Mouse (Mus musculus) lung, embryonic 14.5 days (tissue): ENCODE data around the gene Wwox. TPM values are rescaled to one million over a fixed set of nuclear protein-coding genes. Genes with fewer than 3 reads are reported as not detected.

Experiments
- ATAC-seq: fragments of 200-750 bp; cut with Nextera tagmentation; 2 replicates; pipeline ENCODE4 v1.8.0; 2017; ENCODE audit warnings: mild to moderate bottlenecking, moderate TSS enrichment, moderate library complexity; ENCODE audit not compliant: insufficient read depth
- DNase-seq: peaks from one replicate; pipeline ENCODE4 v3.0.0-alpha.2; 2015
- H3K27ac ChIP-seq: fragments of 300-500 bp; sonication (generic); 2 replicates; pipeline ENCODE4 v1.5.1; 2014; ENCODE audit warnings: low read depth, mild to moderate bottlenecking, moderate library complexity
- H3K27me3 ChIP-seq: fragments of 300-500 bp; sonication (generic); 2 replicates; pipeline ENCODE4 v1.6.1; 2014; ENCODE audit warnings: low read length, control low read depth; ENCODE audit not compliant: insufficient read depth
- H3K36me3 ChIP-seq: fragments of 300-500 bp; sonication (generic); 2 replicates; pipeline ENCODE4 v1.6.1; 2014; ENCODE audit warnings: control low read depth; ENCODE audit not compliant: insufficient read depth
- H3K4me1 ChIP-seq: fragments of 300-500 bp; sonication (generic); 2 replicates; pipeline ENCODE4 v1.6.1; 2014; ENCODE audit warnings: antibody characterized with exemption, control low read depth; ENCODE audit not compliant: insufficient read depth
- H3K4me2 ChIP-seq: fragments of 300-500 bp; sonication (generic); 2 replicates; pipeline ENCODE4 v1.6.1; 2014; ENCODE audit warnings: mild to moderate bottlenecking
- H3K4me3 ChIP-seq: fragments of 300-500 bp; sonication (generic); 2 replicates; pipeline ENCODE4 v1.5.1; 2014; ENCODE audit warnings: low read depth, low read length
- H3K9ac ChIP-seq: fragments of 300-500 bp; sonication (generic); 2 replicates; pipeline ENCODE4 v1.6.1; 2014
- H3K9me3 ChIP-seq: fragments of 300-500 bp; sonication (generic); 2 replicates; pipeline ENCODE4 v1.6.1; 2016; ENCODE audit warnings: low read depth, low read length, control low read depth
- CTCF ChIP-seq: IDR thresholded peaks from 2 replicates; pipeline ENCODE4 v1.5.1; 2016; ENCODE audit warnings: antibody characterized with exemption, low read depth
- WGBS: fragments of 180-500 bp; shearing (Covaris S2); extraction: QIAGEN DNeasy Blood & Tissue Kit; methylation state at CpG from one replicate; pipeline ENCODE4 v1.1.7; 2014; 5-methylcytosine and 5-hydroxymethylcytosine counted together
- polyA plus RNA-seq: library from polyadenylated mRNA; unstranded; fragments of >200 nt; fragmentation: Nextera tagmentation; extraction: Ambion mirVana; gene quantifications from 2 replicates; pipeline ENCODE4 v1.2.1, GENCODE M21; 2014

The Wwox gene
- polyA plus RNA-seq, 1 experiment from 2014 or later = 16.1 TPM

DNA sequence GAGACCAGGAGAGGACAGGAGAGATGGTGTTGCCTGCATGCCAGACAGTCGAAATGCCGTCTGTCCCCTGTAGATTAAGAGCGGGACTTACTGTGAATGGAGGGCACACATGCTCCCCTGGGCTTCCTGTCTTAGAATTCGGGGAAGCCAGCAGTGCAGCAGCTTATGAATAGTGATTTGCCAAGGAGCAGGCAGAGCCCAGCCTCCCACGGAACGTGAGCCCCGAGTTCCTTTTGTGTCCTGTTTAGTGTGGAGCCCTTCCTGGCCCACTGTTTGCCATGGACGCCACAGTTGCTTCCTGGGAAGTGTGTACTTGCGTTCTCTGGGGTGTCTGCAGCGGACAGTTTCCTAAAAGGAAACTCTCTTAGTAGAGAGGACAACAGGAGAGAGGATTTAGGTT lies 23.9 kb downstream of the Wwox start:
- Histone ChIP-seq H3K9ac (no peak overlapping the region), H3K27ac (no peak overlapping the region), H3K4me1 (no peaks in the 10 kb centered on the region), H3K4me3 (no peak overlapping the region), H3K4me2 (no peak overlapping the region), H3K27me3 (no peaks in the 10 kb centered on the region), H3K36me3 (no peaks in the 10 kb centered on the region), H3K9me3 (no peaks in the 10 kb centered on the region)
- ATAC-seq (no peak), DNase-seq (no peak)
- 59% methylated on average over 10 of the region's 10 CpGs for WGBS
- TF ChIP-seq CTCF = no peak

DNA sequence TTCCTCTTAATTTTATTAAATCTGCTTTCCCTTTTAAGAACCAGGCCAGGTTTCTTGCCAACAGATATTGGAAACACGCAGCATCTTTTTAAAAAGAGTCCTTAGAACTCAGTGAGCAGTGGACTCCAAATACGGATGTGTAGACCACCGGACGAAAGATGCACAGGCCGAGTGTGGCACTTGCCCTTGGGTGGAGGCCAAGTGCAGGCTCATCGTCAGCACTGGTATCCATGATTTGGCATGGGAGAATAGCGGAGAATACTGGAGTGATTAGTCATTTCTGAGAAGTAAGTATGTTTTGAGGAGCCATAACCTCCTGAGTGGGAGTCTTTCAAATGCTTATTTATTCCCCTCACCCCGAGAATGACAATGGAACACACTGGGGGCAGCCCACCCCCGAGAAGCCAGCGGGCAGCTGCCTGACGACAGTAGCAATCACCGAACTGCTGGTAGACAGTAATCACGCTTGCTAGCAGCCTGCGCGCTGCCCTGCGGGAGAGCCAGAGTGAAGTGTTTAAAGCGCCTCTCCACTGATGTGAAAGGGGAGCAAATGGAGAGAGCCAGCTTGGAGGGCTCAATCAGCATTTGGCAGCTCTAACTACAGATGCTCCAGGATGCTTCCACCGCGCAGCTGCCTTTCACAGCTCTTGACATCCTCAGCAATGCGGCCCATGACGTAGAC lies 29.2 kb downstream of the Wwox start:
- Histone ChIP-seq H3K4me2 (no peak overlapping the region), H3K27ac (no peak overlapping the region), H3K27me3 (no peaks in the 10 kb centered on the region), H3K36me3 (no peaks in the 10 kb centered on the region), H3K4me3 (no peak overlapping the region), H3K9me3 (no peaks in the 10 kb centered on the region), H3K9ac (no peak overlapping the region), H3K4me1 (no peaks in the 10 kb centered on the region)
- ATAC-seq (peak; percentile 41; the same call in 1 of the 2 replicates), DNase-seq (peak; percentile 72)
- TF ChIP-seq CTCF = no peak
- 62% methylated on average over 21 of the region's 21 CpGs for whole genome bisulfite sequencing

DNA sequence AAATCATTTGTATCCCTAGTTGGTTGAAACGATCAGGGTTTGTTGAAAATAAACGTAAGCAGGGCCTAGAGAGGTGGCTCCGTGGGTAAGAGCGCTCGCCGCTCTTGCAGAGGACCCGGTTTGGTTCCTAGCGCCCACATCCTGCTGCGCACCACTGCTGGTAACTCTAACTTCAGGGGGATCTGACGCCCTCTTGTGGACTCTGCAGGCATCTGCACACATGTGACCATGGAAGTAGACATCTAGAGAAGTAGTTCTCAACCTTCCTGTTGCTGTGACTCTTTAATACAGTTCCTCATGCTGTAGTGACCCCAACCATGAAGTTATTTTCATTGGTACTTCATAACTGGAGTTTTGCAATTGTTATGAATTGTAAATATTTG lies 29.7 kb downstream of the Wwox start:
- Histone ChIP-seq H3K9ac (no peak overlapping the region), H3K4me3 (no peak overlapping the region), H3K9me3 (no peaks in the 10 kb centered on the region), H3K27ac (no peak overlapping the region), H3K4me1 (no peaks in the 10 kb centered on the region), H3K4me2 (no peak overlapping the region), H3K36me3 (no peaks in the 10 kb centered on the region), H3K27me3 (no peaks in the 10 kb centered on the region)
- DNase-seq = no peak
- ATAC-seq = no peak
- 80% methylated on average over 10 of the region's 10 CpGs for WGBS
- peak; percentile 24; the same call in 1 of the 2 replicates for TF ChIP-seq CTCF

DNA sequence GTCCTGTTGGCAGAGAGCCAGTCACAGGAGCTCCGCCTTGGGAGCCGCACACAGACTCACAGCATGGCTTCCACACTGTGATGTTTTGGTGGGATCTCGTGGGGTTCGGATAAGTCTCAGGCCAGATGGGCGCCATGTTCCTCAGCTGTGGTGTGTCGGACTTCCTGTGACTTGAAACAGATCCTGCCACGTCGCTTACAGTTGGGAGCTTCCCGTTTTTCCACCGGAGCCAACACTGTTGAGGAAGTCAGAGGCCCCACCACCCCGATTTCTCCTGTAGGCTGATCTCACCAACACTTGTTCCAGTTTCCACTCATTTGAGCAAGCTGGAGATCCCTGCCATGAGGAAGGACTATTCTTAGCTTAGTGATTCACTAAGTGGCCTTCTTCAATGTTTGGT lies 34.1 kb downstream of the Wwox start:
- ATAC-seq (peak; percentile 21; the same call in 1 of the 2 replicates), DNase-seq (peak; percentile 63)
- no peak overlapping the region for H3K9ac ChIP-seq
- no peaks in the 10 kb centered on the region for H3K9me3 ChIP-seq
- 77% methylated on average over 11 of the region's 11 CpGs for WGBS
- H3K27ac ChIP-seq = no peak overlapping the region
- no peaks in the 10 kb centered on the region for H3K36me3 ChIP-seq
- no peak overlapping the region for H3K4me3 ChIP-seq
- 0 out of 2 replicates have a peak, but pooled peaks cover 5% of the 10 kb centered on the region for H3K4me1 ChIP-seq
- no peaks in the 10 kb centered on the region for H3K27me3 ChIP-seq
- no peak for TF ChIP-seq CTCF
- no peak overlapping the region for H3K4me2 ChIP-seq

DNA sequence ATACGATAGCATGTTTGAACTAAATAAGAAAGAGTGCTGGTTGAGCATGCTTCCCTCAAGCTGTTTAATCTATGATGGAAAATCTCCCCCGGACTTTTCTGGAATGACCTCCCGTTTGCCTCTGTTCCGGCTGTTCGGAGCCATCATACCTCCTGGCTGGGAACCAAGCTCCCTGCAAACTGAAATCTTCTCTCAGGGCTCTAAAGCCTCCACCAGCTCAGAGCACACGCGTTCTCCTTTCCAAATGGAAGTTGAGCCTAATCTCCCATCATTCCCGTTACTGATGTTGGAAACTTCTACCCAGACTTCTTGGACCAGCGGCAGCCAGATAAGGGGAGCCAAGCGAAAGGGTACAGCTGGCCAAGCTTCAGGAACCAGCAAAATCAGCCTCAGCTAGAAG lies 37.5 kb downstream of the Wwox start:
- Histone ChIP-seq H3K27ac (no peak overlapping the region), H3K9me3 (no peaks in the 10 kb centered on the region), H3K9ac (no peak overlapping the region), H3K4me3 (no peak overlapping the region), H3K4me2 (no peak overlapping the region), H3K4me1 (0 out of 2 replicates have a peak, but pooled peaks cover 5% of the 10 kb centered on the region), H3K27me3 (no peaks in the 10 kb centered on the region), H3K36me3 (no peaks in the 10 kb centered on the region)
- DNase-seq (peak; percentile 56), ATAC-seq (peak; percentile 36; the same call in 1 of the 2 replicates)
- WGBS = 44% methylated on average over 10 of the region's 10 CpGs
- no peak for TF ChIP-seq CTCF

DNA sequence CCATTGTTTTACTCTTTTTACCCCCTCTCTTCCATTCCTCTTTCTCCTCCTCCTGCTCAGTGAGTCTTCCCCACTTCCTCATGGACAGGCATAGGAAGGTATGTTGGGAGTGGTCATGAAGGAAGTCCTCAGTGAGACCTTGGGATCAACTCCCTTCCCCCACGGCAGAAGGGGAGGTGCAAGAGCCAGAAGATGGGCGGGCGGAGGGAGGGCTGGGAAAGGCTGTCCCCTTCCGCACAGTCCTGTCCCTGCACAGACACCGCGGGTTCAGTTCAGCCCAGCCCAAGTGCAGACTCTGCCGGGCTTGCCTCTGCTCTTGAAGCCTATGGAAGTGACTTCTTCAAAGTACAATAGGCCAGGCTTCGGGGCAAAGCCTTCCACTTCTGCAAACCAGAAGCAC lies 38.3 kb downstream of the Wwox start:
- H3K4me1 ChIP-seq = 0 out of 2 replicates have a peak, but pooled peaks cover 5% of the 10 kb centered on the region
- no peak for TF ChIP-seq CTCF
- H3K4me3 ChIP-seq = no peak overlapping the region
- DNase-seq (peak; percentile 36), ATAC-seq (peak; percentile 71; the same call in 1 of the 2 replicates)
- H3K27me3 ChIP-seq = no peaks in the 10 kb centered on the region
- H3K36me3 ChIP-seq = no peaks in the 10 kb centered on the region
- no peak overlapping the region for H3K4me2 ChIP-seq
- no peaks in the 10 kb centered on the region for H3K9me3 ChIP-seq
- no peak overlapping the region for H3K9ac ChIP-seq
- no peak overlapping the region for H3K27ac ChIP-seq
- WGBS = 65% methylated on average over 8 of the region's 8 CpGs

DNA sequence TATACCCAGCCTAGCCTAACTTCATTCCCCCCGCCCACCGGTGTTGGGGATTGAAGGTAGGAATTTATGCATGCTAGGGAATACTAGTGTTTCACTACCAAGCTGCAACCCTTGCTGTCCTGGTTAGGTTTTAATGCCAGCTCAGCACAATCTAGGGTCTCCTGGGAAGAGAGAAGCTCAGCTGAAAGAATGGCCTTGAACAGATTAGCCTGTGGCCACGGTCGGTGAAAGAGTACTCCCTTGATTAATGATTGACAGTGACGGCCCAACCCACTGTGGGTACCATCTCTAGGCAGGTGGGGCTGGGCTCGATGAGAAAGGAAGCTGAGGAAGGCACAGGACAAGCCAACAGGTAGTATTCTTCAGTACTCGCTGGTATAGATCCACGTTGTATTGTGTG lies 40.3 kb downstream of the Wwox start:
- H3K4me3 ChIP-seq = no peak overlapping the region
- H3K4me1 ChIP-seq = 0 out of 2 replicates have a peak, but pooled peaks cover 5% of the 10 kb centered on the region
- no peak for TF ChIP-seq CTCF
- H3K36me3 ChIP-seq = no peaks in the 10 kb centered on the region
- no peaks in the 10 kb centered on the region for H3K27me3 ChIP-seq
- 66% methylated on average over 8 of the region's 8 CpGs for WGBS
- no peak overlapping the region for H3K4me2 ChIP-seq
- DNase-seq (no peak), ATAC-seq (no peak)
- no peak overlapping the region for H3K9ac ChIP-seq
- H3K9me3 ChIP-seq = no peaks in the 10 kb centered on the region
- H3K27ac ChIP-seq = no peak overlapping the region
